Mouse (Mus musculus) stomach, postnatal 0 days (tissue): ENCODE measurements at regions not wholly inside any gene's neighbourhood (a gene's known extent, or its start where the extent isn't known, plus 50 kb on each side); places are given as distances from the start of the nearest gene placed in this dataset.

ENCODE experiments used
- CTCF ChIP-seq: IDR thresholded peaks from 2 replicates; pipeline ENCODE4 v1.5.1; 2016; ENCODE audit warnings: antibody characterized with exemption, low read depth, mild to moderate bottlenecking, moderate library complexity
- EP300 ChIP-seq: optimal IDR thresholded peaks from 2 replicates; pipeline ENCODE3; 2016; ENCODE audit warnings: antibody characterized with exemption

GRCm38 (mm10) chr14:64584221-64584620, 480.1 kb downstream of the Prss52 start:
- TF ChIP-seq CTCF (no peak), EP300 (no peak)
